Mouse (Mus musculus) spleen, adult 2 months (tissue): ENCODE results near the gene Castor2. TPM values are rescaled to one million over a fixed set of nuclear protein-coding genes. Genes with fewer than 3 reads are reported as not detected.

Experiments
- DNase-seq, 2 experiments: peaks; one replicate each; pipeline versions ENCODE4 v3.0.0 to v3.0.0-alpha.2; 2012 to 2021; ENCODE audit warnings: low spot score in 2 of 2, low read depth in 1 of 2
- H3K27ac ChIP-seq: fragments of 200-500 bp; 2 replicates; pipeline ENCODE4 v1.5.1; 2012; ENCODE audit warnings: low read length, inconsistent platforms; ENCODE audit not compliant: insufficient read depth
- H3K27me3 ChIP-seq: fragments of 200-500 bp; 2 replicates; pipeline ENCODE4 v1.6.1; 2012; ENCODE audit warnings: mild to moderate bottlenecking, moderate library complexity, low read length, inconsistent platforms; ENCODE audit not compliant: control insufficient read depth, insufficient read depth
- H3K36me3 ChIP-seq: fragments of 200-500 bp; 2 replicates; pipeline ENCODE4 v1.6.1; 2012; ENCODE audit warnings: mild to moderate bottlenecking, low read length, inconsistent platforms; ENCODE audit not compliant: control insufficient read depth, insufficient read depth
- H3K4me1 ChIP-seq: fragments of 200-500 bp; 2 replicates; pipeline ENCODE4 v1.6.1; 2011; ENCODE audit warnings: inconsistent platforms; ENCODE audit not compliant: control insufficient read depth, insufficient read depth, insufficient read length
- H3K4me3 ChIP-seq: fragments of 200-500 bp; 2 replicates; pipeline ENCODE4 v1.5.1; 2011; ENCODE audit warnings: mild to moderate bottlenecking, inconsistent platforms; ENCODE audit not compliant: insufficient read depth, insufficient read length; ENCODE audit errors: extremely low read depth
- CTCF ChIP-seq: fragments of 200-500 bp; IDR thresholded peaks from 2 replicates; pipeline ENCODE4 v1.5.1; 2011; ENCODE audit warnings: mild to moderate bottlenecking, inconsistent platforms; ENCODE audit not compliant: insufficient read depth, insufficient read length, insufficient replicate concordance; ENCODE audit errors: extremely low read depth
- POLR2A ChIP-seq: fragments of 200-500 bp; IDR thresholded peaks from 2 replicates; pipeline ENCODE4 v1.6.1; 2011; ENCODE audit warnings: low read depth, low read length, inconsistent platforms
- WGBS: fragments of 180-500 bp; shearing (Covaris S2); methylation state at CpG from one replicate; pipeline ENCODE4 v1.1.7; 2018; 5-methylcytosine and 5-hydroxymethylcytosine counted together
- polyA plus RNA-seq: library from polyadenylated mRNA; depleted of rRNA; stranded (reverse); fragments of >200 nt; gene quantifications from 2 replicates; pipeline ENCODE4 v1.2.3, GENCODE M21; 2012

Gene Castor2
- polyA plus RNA-seq, 1 experiment: 5.3 TPM

GRCm38 (mm10) chr5:134085887-134086639 is 13.4 kb upstream of the Castor2 start:
- no peak for TF ChIP-seq POLR2A
- TF ChIP-seq CTCF: no peak
- Histone ChIP-seq H3K4me1 (no peaks in the 10 kb centered on the region), H3K27ac (no peak overlapping the region), H3K36me3 (no peaks in the 10 kb centered on the region), H3K4me3 (no peak overlapping the region), H3K27me3 (no peaks in the 10 kb centered on the region)
- DNase-seq: no peak
- 88% methylated on average over 3 of the region's 3 CpGs for WGBS

GRCm38 (mm10) chr5:134087211-134087610 is 12.3 kb upstream of the Castor2 start:
- DNase-seq: no peak

GRCm38 (mm10) chr5:134095766-134096165 is 3.7 kb upstream of the Castor2 start:
- Histone ChIP-seq H3K27me3 (no peaks in the 10 kb centered on the region), H3K4me1 (peaks cover 3% of the 10 kb centered on the region; the same call in 1 of the 2 replicates), H3K36me3 (no peaks in the 10 kb centered on the region), H3K27ac (no peak overlapping the region), H3K4me3 (no peak overlapping the region)
- 83% methylated on average over 2 of the region's 2 CpGs for WGBS
- no peak for TF ChIP-seq POLR2A
- TF ChIP-seq CTCF: no peak
- no peak for DNase-seq

More at GRCm38 (mm10) chr5:134087211-134087610, 12.3 kb upstream of the Castor2 start:
- H3K36me3 ChIP-seq: no peaks in the 10 kb centered on the region
- WGBS: 87% methylated on average over 5 of the region's 5 CpGs
- no peaks in the 10 kb centered on the region for H3K4me1 ChIP-seq
- H3K27ac ChIP-seq: no peak overlapping the region
- no peaks in the 10 kb centered on the region for H3K27me3 ChIP-seq
- no peak for TF ChIP-seq CTCF
- no peak for TF ChIP-seq POLR2A
- no peak overlapping the region for H3K4me3 ChIP-seq

GRCm38 (mm10) chr5:134098341-134098902 is 1.1 kb upstream of the Castor2 start:
- Histone ChIP-seq H3K4me3 (no peak overlapping the region), H3K36me3 (no peaks in the 10 kb centered on the region), H3K27me3 (no peaks in the 10 kb centered on the region), H3K4me1 (peaks cover 3% of the 10 kb centered on the region; the same call in 1 of the 2 replicates), H3K27ac (no peak overlapping the region)
- WGBS: 47% methylated on average over 13 of the region's 13 CpGs
- no peak for TF ChIP-seq CTCF
- no peak for TF ChIP-seq POLR2A
- no peak for DNase-seq

GRCm38 (mm10) chr5:134098976-134099375 is 535 bp upstream of the Castor2 start:
- H3K27ac ChIP-seq: no peak overlapping the region; the same call in 1 of the 2 replicates

GRCm38 (mm10) chr5:134100232-134100771 is 791 bp downstream of the Castor2 start:
- Histone ChIP-seq H3K36me3 (no peaks in the 10 kb centered on the region), H3K27ac (no peak overlapping the region), H3K27me3 (no peaks in the 10 kb centered on the region), H3K4me3 (no peak overlapping the region; the same call in none of the 2 replicates), H3K4me1 (peaks cover 3% of the 10 kb centered on the region; the same call in 1 of the 2 replicates)
- DNase-seq: no peak
- TF ChIP-seq CTCF (no peak), POLR2A (no peak)
- 18% methylated on average over 17 of the region's 17 CpGs for WGBS

More at GRCm38 (mm10) chr5:134098976-134099375, 535 bp upstream of the Castor2 start:
- DNase-seq: peak in 1 of 2 experiments; percentile 11
- Histone ChIP-seq H3K27me3 (no peaks in the 10 kb centered on the region), H3K36me3 (no peaks in the 10 kb centered on the region), H3K4me3 (peak overlapping the region; percentile 64), H3K4me1 (peaks cover 3% of the 10 kb centered on the region; the same call in 1 of the 2 replicates)
- 2% methylated on average over 17 of the region's 17 CpGs for WGBS
- TF ChIP-seq CTCF (no peak), POLR2A (no peak)
